Mouse (Mus musculus) megakaryocyte, embryonic 14.5 days (primary cell): ENCODE measurements around the gene Lrrc3.

ENCODE experiments used
- FLI1 ChIP-seq: IDR thresholded peaks from 2 replicates; pipeline ENCODE4 v1.6.1; 2012; ENCODE audit warnings: low read length, inconsistent platforms, mixed read lengths
- GATA1 ChIP-seq: IDR thresholded peaks from 3 replicates; pipeline ENCODE4 v1.6.1; 2012; ENCODE audit warnings: mixed read lengths, low read length, inconsistent platforms, borderline replicate concordance

- TF ChIP-seq GATA1 (no peak), FLI1 (no peak)
Measured at GRCm38 (mm10) chr10:77867546-77867945, 34.8 kb downstream of the Lrrc3 start.
